In genomic region chr6:87788896-87789587, GRCm38 (mm10) we compare ENCODE assay signal across 9 mouse cellular contexts. TPM values are rescaled to one million over a fixed set of nuclear protein-coding genes. Genes with fewer than 3 reads are reported as not detected.
DNase-seq lines count a peak whose midpoint lies in the region; ATAC-seq lines count a peak whose summit lies in the region.
"Had no signal": no experiment of that assay in that cellular context is flagged by ENCODE, and none has a peak within 500 bp of the region (broad histone marks: within the 10 kb centered on the region; RNA-seq: fewer than 3 reads in every experiment).

No protein-coding gene starts in this region.

- no peaks in the 10 kb centered on the region for H3K27me3 ChIP-seq in midbrain, embryonic 13.5 days

- H3K4me2 ChIP-seq in midbrain, embryonic 13.5 days (replicated peaks) = no peak overlapping the region

- H3K9me3 ChIP-seq in midbrain, embryonic 13.5 days = no peaks in the 10 kb centered on the region

- H3K36me3 ChIP-seq in midbrain, embryonic 13.5 days = peaks cover 24% of the 10 kb centered on the region

- no peak overlapping the region for H3K4me3 ChIP-seq in midbrain, embryonic 13.5 days (replicated peaks)

- peaks cover 13% of the 10 kb centered on the region for H3K4me1 ChIP-seq in midbrain, embryonic 13.5 days (replicated peaks)

- peak overlapping the region; percentile 68 for H3K27ac ChIP-seq in midbrain, embryonic 13.5 days
- H3K27ac ChIP-seq: macrophage had no signal

- 0 out of 2 replicates have a peak overlapping the region, but pooled peaks have one; percentile 19 for H3K9ac ChIP-seq in midbrain, embryonic 13.5 days (replicated peaks)

- 46% methylated on average over 5 of the region's 5 CpGs for WGBS in midbrain, embryonic 13.5 days

- peak; percentile 57 for ATAC-seq in midbrain, embryonic 13.5 days

- DNase-seq in adrenal gland, adult (ENCODE audit: inconsistent age in 2 of 2, low spot score in 1 of 2) = peak; percentile 41 to 81
- no peak for DNase-seq in adrenal gland, adult 18-20 months (ENCODE audit: low spot score in 2 of 2)
- DNase-seq in testis, postnatal 10 days (ENCODE audit: low spot score) = peak; percentile 53
- DNase-seq in testis, postnatal 14 days (ENCODE audit: low spot score) = no peak
- DNase-seq in kidney, postnatal 25 days = peak; percentile 59 to 85
- DNase-seq in frontal cortex, postnatal 25 days (ENCODE audit: low spot score in 2 of 2) = no peak
- DNase-seq in thymus, postnatal 36 days = no peak

RNA-seq across cellular contexts. Expression of gene Gp9, which starts 11.2 kb away (rescaled TPM):
- under 1 TPM in 1 of 2 experiments, not detected in 1; 0.70 TPM for total RNA-seq in adrenal gland, adult 18-20 months (2021)
- 0.54 and 1.1 TPM in 2 replicates for polyA plus RNA-seq in midbrain, embryonic 13.5 days (2015; fragmentation: Nextera tagmentation; extraction: Ambion mirVana)

RNA-seq across cellular contexts. Expression of gene Rab43, which starts 22.9 kb away (rescaled TPM):
- 10 to 100 TPM; 28.8 to 30.0 TPM for total RNA-seq in adrenal gland, adult 18-20 months (2021)
- 7.5 and 9.6 TPM in 2 replicates for polyA plus RNA-seq in midbrain, embryonic 13.5 days (2015; fragmentation: Nextera tagmentation; extraction: Ambion mirVana)

RNA-seq across cellular contexts. Expression of gene Gm45140, which starts 46.6 kb away (rescaled TPM):
- 1 to 10 TPM; 4.3 to 6.8 TPM for total RNA-seq in adrenal gland, adult 18-20 months (2021)
- 3.2 and 3.3 TPM in 2 replicates for polyA plus RNA-seq in midbrain, embryonic 13.5 days (2015; fragmentation: Nextera tagmentation; extraction: Ambion mirVana)

RNA-seq across cellular contexts. Expression of gene Isy1, which starts 49.6 kb away (rescaled TPM):
- total RNA-seq in adrenal gland, adult 18-20 months (2021) = 100 to 1,000 TPM in 1 of 2 experiments, 10 to 100 TPM in 1; 55.9 to 120 TPM
- 34.4 and 36.9 TPM in 2 replicates for polyA plus RNA-seq in midbrain, embryonic 13.5 days (2015; fragmentation: Nextera tagmentation; extraction: Ambion mirVana)

RNA-seq across cellular contexts. Expression of gene Efcc1, which starts 58.4 kb away (rescaled TPM):
- total RNA-seq in adrenal gland, adult 18-20 months (2021) = under 1 TPM; 0.27 to 0.51 TPM
- 3.2 and 4.2 TPM in 2 replicates for polyA plus RNA-seq in midbrain, embryonic 13.5 days (2015; fragmentation: Nextera tagmentation; extraction: Ambion mirVana)
- polyA plus RNA-seq: macrophage had no signal

Comparison
In these comparisons a context has a peak if more than half of its experiments do, and no peak if none do; other contexts are left out.
1. DNase-seq: peak in adrenal gland, adult (2 of 2), testis, postnatal 10 days (single experiment) and kidney, postnatal 25 days (2 of 2); none in adrenal gland, adult 18-20 months (0 of 2), testis, postnatal 14 days (single experiment), frontal cortex, postnatal 25 days (0 of 2) and thymus, postnatal 36 days (0 of 2).